Mouse (Mus musculus) forebrain, embryonic 11.5 days (tissue): ENCODE results near the gene Dnajb8. TPM values are rescaled to one million over a fixed set of nuclear protein-coding genes. Genes with fewer than 3 reads are reported as not detected.

ENCODE experiments used
- ATAC-seq: fragments of 200-750 bp; cut with Nextera tagmentation; replicated peaks from 2 replicates; pipeline ENCODE4 v1.8.0; 2017; ENCODE audit warnings: moderate TSS enrichment; ENCODE audit not compliant: low FRiP score
- DNase-seq: peaks from one replicate; pipeline ENCODE4 v3.0.0-alpha.2; 2017; ENCODE audit warnings: low spot score
- H3K27ac ChIP-seq: fragments of 300-500 bp; sonication (generic); 2 replicates; pipeline ENCODE4 v1.5.1; 2014; ENCODE audit warnings: low read depth, low read length
- H3K27me3 ChIP-seq: fragments of 300-500 bp; sonication (generic); 2 replicates; pipeline ENCODE4 v1.6.1; 2014; ENCODE audit warnings: mild to moderate bottlenecking, low read length, mixed read lengths; ENCODE audit not compliant: control insufficient read depth, insufficient read depth
- H3K36me3 ChIP-seq: fragments of 300-500 bp; sonication (generic); 2 replicates; pipeline ENCODE4 v1.6.1; 2014; ENCODE audit warnings: mild to moderate bottlenecking, low read length, moderate library complexity, mixed read lengths; ENCODE audit not compliant: control insufficient read depth, insufficient read depth
- H3K4me1 ChIP-seq: fragments of 300-500 bp; sonication (generic); replicated peaks from 2 replicates; pipeline ENCODE4 v1.6.1; 2014; ENCODE audit warnings: low read length, mixed read lengths; ENCODE audit not compliant: control insufficient read depth, insufficient read depth
- H3K4me2 ChIP-seq: fragments of 300-500 bp; sonication (generic); 2 replicates; pipeline ENCODE4 v1.6.1; 2014; ENCODE audit warnings: low read depth, mild to moderate bottlenecking, low read length, moderate library complexity, mixed read lengths; ENCODE audit not compliant: severe bottlenecking
- H3K4me3 ChIP-seq: fragments of 300-500 bp; sonication (generic); 2 replicates; pipeline ENCODE4 v1.5.1; 2014; ENCODE audit warnings: low read depth, low read length
- H3K9ac ChIP-seq: fragments of 300-500 bp; sonication (generic); 2 replicates; pipeline ENCODE4 v1.6.1; 2014; ENCODE audit warnings: low read length
- H3K9me3 ChIP-seq: fragments of 300-500 bp; sonication (generic); 2 replicates; pipeline ENCODE4 v1.6.1; 2016; ENCODE audit warnings: low read length, mixed read lengths; ENCODE audit not compliant: control insufficient read depth
- WGBS: fragments of 180-500 bp; shearing (Covaris S2); extraction: QIAGEN DNeasy Blood & Tissue Kit; methylation state at CpG from one replicate; pipeline ENCODE4 v1.1.7; 2014; 5-methylcytosine and 5-hydroxymethylcytosine counted together
- polyA plus RNA-seq: library from polyadenylated mRNA; unstranded; fragments of >200 nt; fragmentation: Nextera tagmentation; extraction: Ambion mirVana; gene quantifications from 2 replicates; pipeline ENCODE4 v1.2.1, GENCODE M21; 2014

Dnajb8 gene
- polyA plus RNA-seq, 1 experiment from 2014 or later, result not detected

DNA sequence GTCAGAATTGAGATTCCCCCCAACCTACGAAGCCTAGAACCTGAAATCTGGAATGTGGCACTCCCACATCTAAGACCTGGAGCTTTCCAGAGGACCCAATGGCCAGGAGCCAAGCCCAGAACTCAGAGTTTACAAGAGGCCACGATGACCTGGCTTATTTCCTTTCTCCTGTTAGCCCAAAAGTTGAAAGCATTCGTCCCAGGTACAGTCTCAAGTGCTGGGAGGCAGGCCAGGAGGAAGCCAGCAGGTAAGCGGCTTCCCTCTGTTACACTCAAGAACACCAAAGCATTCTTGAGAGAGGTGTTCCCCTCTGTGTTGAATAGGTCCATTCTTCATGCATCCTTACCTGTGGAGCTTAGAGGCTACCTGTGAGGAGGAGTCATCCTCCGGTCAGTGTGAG, 12.6 kb upstream of the Dnajb8 start:
- no peak for ATAC-seq
- Histone ChIP-seq H3K36me3 (no peaks in the 10 kb centered on the region), H3K4me2 (no peak overlapping the region), H3K4me3 (no peak overlapping the region), H3K4me1 (no peaks in the 10 kb centered on the region), H3K27me3 (peaks cover 29% of the 10 kb centered on the region), H3K9ac (no peak overlapping the region), H3K27ac (no peak overlapping the region), H3K9me3 (no peaks in the 10 kb centered on the region)
- 80% methylated on average over 5 of the region's 5 CpGs for WGBS
- DNase-seq, result no peak

DNA sequence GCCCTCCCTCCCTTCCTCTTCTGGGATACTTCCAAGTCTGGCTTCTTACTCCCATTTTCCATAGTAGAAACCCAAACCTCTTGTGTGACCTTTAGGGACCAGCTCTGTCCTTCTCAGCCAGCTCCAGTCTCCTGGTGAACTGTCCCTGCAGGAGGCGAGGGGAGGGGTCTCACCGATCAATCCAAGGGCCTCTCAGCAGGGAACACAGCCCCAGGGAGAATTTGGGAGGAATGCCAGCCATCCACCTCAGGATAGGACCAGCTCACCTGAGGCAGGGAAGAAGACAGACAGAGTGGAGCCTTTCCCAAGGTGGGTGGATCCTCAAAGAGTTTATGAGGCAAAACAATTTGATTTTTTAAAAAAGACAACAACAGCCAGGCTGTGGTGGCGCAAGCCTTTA, 11.9 kb upstream of the Dnajb8 start:
- peaks cover 22% of the 10 kb centered on the region for H3K27me3 ChIP-seq
- H3K4me1 ChIP-seq, result no peaks in the 10 kb centered on the region
- H3K27ac ChIP-seq, result no peak overlapping the region
- no peak for DNase-seq
- no peak for ATAC-seq
- no peak overlapping the region for H3K4me2 ChIP-seq
- H3K9ac ChIP-seq, result no peak overlapping the region
- no peak overlapping the region for H3K4me3 ChIP-seq
- no peaks in the 10 kb centered on the region for H3K9me3 ChIP-seq
- H3K36me3 ChIP-seq, result no peaks in the 10 kb centered on the region
- 62% methylated on average over 3 of the region's 3 CpGs for WGBS

DNA sequence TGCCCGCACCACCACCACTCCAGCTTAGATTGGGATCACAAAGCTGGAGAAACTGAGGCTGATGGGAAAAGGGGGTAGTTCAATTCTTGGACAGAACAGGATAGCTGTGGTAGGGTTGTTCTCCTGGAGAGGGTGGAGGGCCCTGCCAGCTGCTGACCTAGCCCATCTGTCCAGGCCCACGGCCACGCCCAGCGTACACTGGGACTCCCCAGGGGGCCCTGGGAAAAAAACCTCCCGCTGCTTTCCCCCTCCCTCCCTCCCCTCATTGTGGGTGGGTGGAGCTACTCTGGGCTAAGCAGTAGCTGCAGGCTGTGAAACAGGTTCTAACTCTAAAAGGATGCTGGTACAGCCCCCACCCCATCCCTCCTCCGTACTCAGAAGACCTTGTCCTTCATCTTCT, 6.3 kb upstream of the Dnajb8 start:
- ATAC-seq, result no peak
- DNase-seq, result no peak
- WGBS, result 50% methylated on average over 6 of the region's 6 CpGs
- H3K4me1 ChIP-seq, result no peaks in the 10 kb centered on the region
- H3K27me3 ChIP-seq, result no peaks in the 10 kb centered on the region
- H3K27ac ChIP-seq, result no peak overlapping the region
- H3K36me3 ChIP-seq, result no peaks in the 10 kb centered on the region
- H3K4me3 ChIP-seq, result no peak overlapping the region
- no peak overlapping the region for H3K9ac ChIP-seq
- H3K4me2 ChIP-seq, result no peak overlapping the region
- no peaks in the 10 kb centered on the region for H3K9me3 ChIP-seq

DNA sequence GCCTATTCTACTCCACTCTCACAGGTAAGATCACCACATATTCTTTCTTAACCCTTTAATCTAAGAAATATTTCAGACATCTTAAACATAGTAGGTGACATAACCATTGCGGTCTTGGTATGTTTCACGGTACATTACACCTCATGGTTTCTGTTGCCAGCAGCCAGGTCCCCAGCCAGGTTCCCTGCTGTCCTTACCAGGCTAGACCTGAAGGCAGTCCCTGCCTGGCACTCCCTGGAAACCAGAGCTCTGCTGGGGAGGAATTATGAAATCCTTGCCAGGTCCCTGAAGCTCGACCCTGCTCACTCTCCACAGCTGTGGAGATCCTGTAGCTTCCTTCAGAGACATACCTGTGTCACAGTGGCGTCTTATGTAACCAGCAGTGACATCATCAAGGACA, 5.9 kb upstream of the Dnajb8 start:
- Histone ChIP-seq H3K9me3 (no peaks in the 10 kb centered on the region), H3K4me2 (no peak overlapping the region), H3K9ac (no peak overlapping the region), H3K36me3 (no peaks in the 10 kb centered on the region), H3K4me1 (no peaks in the 10 kb centered on the region), H3K27ac (no peak overlapping the region), H3K4me3 (no peak overlapping the region), H3K27me3 (no peaks in the 10 kb centered on the region)
- no peak for ATAC-seq
- 82% methylated on average over 4 of the region's 4 CpGs for WGBS
- no peak for DNase-seq

DNA sequence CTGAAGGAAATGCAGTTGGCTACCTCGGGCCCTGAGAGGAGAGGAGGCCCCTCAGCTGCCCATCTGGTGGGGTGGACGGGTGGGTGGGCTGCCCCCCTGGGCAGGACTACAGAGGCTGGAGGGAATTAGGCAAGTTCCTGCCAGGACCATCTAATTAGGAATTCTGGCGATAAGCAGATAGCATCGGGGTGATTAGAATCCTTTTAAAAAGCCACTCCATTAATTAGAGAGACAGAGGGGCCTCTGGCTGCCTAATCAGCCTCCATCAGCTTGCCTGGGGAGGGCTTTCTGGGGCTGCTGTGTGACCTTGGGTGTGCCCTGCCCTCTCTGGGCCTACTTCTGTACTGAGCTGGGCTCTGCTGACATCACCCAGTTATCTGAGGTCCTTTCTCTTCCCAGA, 3.0 kb upstream of the Dnajb8 start:
- ATAC-seq, result no peak
- WGBS, result 9% methylated on average over 4 of the region's 4 CpGs
- no peak overlapping the region for H3K27ac ChIP-seq

DNA sequence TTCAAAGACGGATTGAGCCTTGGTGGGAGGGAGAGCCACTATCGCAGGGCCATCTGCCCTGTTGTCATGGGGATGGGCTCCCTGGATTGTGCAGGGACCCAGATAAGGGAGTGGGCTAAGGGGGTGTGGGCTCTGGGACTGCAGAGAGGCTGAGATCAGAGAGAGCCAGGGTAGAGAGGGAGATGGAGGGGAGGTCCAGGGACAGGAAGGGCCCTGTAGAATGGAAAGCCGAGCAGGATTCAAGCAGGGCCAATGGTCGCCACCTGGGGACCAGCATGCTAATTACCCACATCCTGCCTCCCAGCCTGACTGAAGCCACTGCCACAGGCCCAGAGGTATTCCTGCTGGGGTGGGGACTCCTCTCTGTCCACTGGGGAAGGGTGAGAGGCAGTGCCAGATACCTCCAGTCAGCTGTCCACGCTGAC, 4.5 kb downstream of the Dnajb8 start:
- Histone ChIP-seq H3K27ac (no peak overlapping the region), H3K4me3 (no peak overlapping the region), H3K9me3 (no peaks in the 10 kb centered on the region), H3K36me3 (no peaks in the 10 kb centered on the region), H3K27me3 (0 out of 2 replicates have a peak, but pooled peaks cover 2% of the 10 kb centered on the region), H3K4me1 (0 out of 2 replicates have a peak, but pooled peaks cover 2% of the 10 kb centered on the region), H3K4me2 (no peak overlapping the region), H3K9ac (0 out of 2 replicates have a peak overlapping the region, but pooled peaks have one; percentile 16)
- ATAC-seq (0 out of 2 replicates have a peak, but pooled peaks have one; percentile 55), DNase-seq (no peak)
- 12% methylated on average over 5 of the region's 5 CpGs for WGBS

More for the DNA sequence above, 3.0 kb upstream of the Dnajb8 start:
- no peaks in the 10 kb centered on the region for H3K9me3 ChIP-seq
- H3K4me3 ChIP-seq, result no peak overlapping the region
- H3K9ac ChIP-seq, result no peak overlapping the region
- H3K4me2 ChIP-seq, result no peak overlapping the region
- DNase-seq, result no peak
- H3K27me3 ChIP-seq, result no peaks in the 10 kb centered on the region
- H3K36me3 ChIP-seq, result no peaks in the 10 kb centered on the region
- H3K4me1 ChIP-seq, result no peaks in the 10 kb centered on the region

DNA sequence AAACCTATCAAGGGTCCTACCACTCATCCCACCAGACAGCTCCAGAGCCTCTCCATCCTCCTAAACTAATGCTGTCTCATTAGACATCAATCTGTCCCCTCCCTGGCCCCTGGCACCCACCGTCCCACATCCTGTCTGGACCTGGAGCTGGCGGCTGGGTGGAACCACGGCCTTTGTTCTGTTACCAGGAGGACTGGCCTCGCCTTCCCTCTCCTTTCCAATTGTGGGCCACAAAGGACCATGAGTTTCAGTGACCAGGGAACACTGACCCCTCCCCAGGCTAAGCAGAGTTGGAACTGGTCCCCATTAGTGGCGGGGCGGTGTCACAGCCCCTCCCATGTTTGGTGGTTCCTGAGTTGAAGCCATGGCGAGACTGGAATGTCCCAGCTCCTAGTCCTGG, 5.5 kb downstream of the Dnajb8 start:
- no peak overlapping the region for H3K27ac ChIP-seq
- no peaks in the 10 kb centered on the region for H3K36me3 ChIP-seq
- no peak overlapping the region for H3K9ac ChIP-seq
- 0 out of 2 replicates have a peak, but pooled peaks cover 2% of the 10 kb centered on the region for H3K4me1 ChIP-seq
- no peak overlapping the region for H3K4me2 ChIP-seq
- H3K27me3 ChIP-seq, result 0 out of 2 replicates have a peak, but pooled peaks cover 2% of the 10 kb centered on the region
- WGBS, result 60% methylated on average over 7 of the region's 7 CpGs
- ATAC-seq (no peak), DNase-seq (no peak)
- no peak overlapping the region for H3K4me3 ChIP-seq
- H3K9me3 ChIP-seq, result no peaks in the 10 kb centered on the region

DNA sequence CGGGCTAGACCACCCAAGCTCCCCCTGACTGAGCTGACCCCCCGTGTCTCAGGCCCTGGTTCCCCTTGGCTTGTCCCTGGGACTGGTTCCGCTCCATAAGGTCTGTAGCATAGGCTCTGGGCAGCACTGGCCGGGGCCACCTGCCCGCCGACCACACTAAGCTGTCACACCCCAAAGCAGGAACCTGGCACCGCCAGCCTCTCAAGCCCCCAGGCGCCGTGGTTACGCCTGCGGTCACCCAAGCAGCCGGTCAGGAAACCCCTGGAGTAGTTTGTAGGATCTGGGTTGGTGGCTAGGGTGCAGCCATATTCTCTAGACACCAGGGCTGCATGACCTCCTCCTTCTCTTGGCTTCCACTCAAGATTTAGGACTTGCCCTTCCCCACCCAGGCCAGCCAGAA, 7.2 kb downstream of the Dnajb8 start:
- Histone ChIP-seq H3K9ac (no peak overlapping the region), H3K4me3 (no peak overlapping the region), H3K4me1 (0 out of 2 replicates have a peak, but pooled peaks cover 2% of the 10 kb centered on the region), H3K27me3 (peaks cover 7% of the 10 kb centered on the region), H3K4me2 (no peak overlapping the region), H3K36me3 (no peaks in the 10 kb centered on the region), H3K27ac (no peak overlapping the region), H3K9me3 (no peaks in the 10 kb centered on the region)
- WGBS, result 92% methylated on average over 12 of the region's 12 CpGs
- no peak for ATAC-seq
- DNase-seq, result no peak

DNA sequence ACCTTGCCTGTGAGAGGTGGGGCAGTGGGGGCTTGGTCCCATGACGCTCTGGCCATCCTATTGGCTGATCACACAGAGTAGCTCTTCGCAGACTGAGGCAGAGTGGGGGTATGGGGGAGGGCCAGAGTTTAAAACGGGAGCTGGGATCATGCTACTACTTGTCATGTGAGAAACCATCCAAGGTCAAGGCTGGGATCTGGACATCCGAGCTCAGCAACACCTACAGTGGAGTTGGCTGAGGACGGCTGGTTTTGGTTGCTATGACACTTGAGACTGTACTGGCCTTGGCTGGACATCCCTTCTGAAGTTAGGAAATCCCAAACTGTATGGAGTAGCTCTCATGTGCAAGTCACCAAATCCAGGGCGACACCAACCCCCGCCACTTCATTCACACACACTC, 9.8 kb downstream of the Dnajb8 start:
- Histone ChIP-seq H3K4me2 (no peak overlapping the region), H3K36me3 (no peaks in the 10 kb centered on the region), H3K4me3 (no peak overlapping the region), H3K27me3 (peaks cover 18% of the 10 kb centered on the region), H3K9ac (no peak overlapping the region), H3K4me1 (peaks cover 14% of the 10 kb centered on the region), H3K9me3 (no peaks in the 10 kb centered on the region), H3K27ac (no peak overlapping the region)
- DNase-seq (no peak), ATAC-seq (no peak)
- WGBS, result 85% methylated on average over 7 of the region's 7 CpGs
